Mouse (Mus musculus) left cerebral cortex, postnatal 4 days (tissue): Measurements from ENCODE around the gene Clpb. TPM values are rescaled to one million over a fixed set of nuclear protein-coding genes. Genes with fewer than 3 reads are reported as not detected.

Source experiments
- DNase-seq: peaks from one replicate; pipeline ENCODE4 v3.0.0-alpha.2; 2022
- intact Hi-C: fragments of 180-260 bp; cut with DNase I; formaldehyde crosslinking; loops from one replicate; pipeline ENCODE4 v1.15.1; 2025
- total RNA-seq, 2 experiments: library from RNA; stranded (reverse); gene quantifications; 2 replicates each; pipeline ENCODE4 v1.2.3; 2021

The Clpb gene
- total RNA-seq, 2 experiments from 2014 or later, result 43.4 to 45.2 TPM

DNA sequence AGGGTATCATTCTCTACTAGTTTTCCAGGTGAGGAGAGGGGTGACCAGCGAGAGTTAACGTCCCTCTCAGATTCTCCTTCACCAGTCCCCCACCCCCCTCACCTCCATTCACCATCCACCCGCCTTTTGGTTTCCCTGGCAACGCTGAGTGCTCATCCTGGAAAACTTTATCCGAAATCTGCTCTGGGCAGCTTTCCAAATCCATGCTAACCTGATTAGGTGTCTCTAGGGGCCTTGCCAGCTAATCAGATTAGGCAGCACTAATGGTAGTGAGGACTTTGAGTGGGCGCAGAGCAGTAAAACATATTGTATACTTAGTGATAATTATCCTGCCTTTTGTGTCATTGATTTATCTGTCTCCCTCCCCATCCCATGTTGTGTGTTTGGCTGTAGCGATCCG, 109.3 kb downstream of the Clpb start:
- intact Hi-C loops, result no loop called here
- DNase-seq, result peak; percentile 49

DNA sequence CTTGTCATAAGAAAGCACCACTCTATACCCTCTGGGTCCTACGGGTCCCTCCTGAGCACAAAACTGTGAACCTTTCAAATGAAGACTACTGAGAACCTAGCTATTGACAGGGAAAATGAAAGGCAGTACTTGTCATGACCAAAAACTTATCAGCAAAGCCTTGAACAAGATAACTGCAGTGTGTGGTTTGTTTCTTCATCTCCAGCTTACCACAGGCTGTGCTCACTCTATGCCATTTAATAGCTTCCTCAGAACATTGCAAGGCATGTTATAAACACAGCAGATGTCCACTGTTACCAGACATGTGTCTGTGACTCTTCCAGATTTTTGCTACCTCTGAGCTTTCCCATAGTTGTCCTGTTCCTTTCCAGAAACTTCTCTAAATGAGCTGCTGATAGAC, 113.6 kb downstream of the Clpb start:
- DNase-seq, result no peak
- intact Hi-C loops, result no loop called here

DNA sequence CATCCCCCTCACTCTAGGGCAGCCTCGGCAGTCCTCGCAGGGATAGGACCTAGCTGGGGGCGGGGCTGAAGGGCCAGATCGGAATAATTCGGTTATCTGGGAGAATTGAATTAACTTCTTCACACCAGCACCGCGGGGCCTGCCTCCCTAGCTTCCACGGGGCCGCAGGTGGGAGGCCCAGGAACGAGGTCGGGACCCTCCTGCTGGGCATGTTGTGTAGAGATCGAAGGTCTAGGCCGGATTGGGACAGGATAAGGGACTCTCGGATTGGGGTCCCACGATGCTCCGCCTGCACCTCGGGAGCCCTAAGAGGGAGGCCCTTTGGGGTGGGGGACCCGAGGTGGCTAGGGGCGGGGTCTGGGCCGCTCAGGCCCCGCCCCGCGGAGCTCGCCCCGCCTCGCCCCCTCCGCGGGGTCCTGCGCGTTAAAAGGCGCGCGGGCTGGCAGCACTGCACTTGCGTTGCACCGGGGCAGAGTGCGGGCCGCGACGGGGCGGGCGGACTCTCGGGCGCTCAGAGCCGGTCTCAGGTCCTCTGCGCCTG, 154.5 kb downstream of the Clpb start, which contains the start of gene Phox2a:
Gene Phox2a, plus strand, starts transcription at position 453 of the 541 bp plus-strand sequence.
- DNase-seq, result no peak
- intact Hi-C loops, result no loop called here

DNA sequence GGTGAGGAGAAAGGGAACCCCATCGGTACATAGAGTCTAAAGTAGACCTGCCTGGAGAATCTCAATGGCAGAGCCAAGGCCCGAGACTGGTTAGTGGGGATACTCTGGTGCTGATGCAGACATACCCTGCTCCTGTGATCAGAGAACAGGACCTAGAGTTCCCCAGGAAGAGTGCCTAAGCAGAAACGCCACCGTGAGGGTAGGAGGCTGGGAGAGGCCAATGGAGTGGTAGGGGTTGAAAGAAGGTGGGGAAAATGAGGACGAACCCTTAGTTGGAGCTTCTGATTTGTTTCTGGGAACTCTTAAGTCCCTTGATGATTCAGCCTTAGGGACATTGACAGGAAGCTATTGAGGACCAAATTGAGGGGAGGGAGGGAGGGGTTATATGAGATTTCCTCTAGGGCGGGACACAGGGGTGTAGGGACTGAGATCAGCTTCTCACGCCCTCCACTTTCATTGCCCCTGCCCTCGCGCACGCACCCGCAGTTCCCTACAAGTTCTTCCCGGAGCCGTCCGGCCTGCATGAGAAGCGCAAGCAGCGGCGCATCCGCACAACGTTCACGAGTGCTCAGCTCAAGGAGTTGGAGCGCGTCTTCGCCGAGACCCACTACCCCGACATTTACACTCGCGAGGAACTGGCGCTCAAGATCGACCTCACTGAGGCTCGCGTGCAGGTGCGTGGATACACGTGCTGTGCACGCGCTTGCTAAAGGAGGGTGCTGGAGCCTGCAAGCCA, 157.0 kb downstream of the Clpb start:
- DNase-seq, result no peak
- intact Hi-C loops, result no loop called here

- intact Hi-C loops, result no loop called here
- peak; percentile 41 for DNase-seq
Measured at GRCm38 (mm10) chr7:101821571-101822501, 158.4 kb downstream of the Clpb start.

- intact Hi-C loops, result no loop called here
- DNase-seq, result no peak
Measured at GRCm38 (mm10) chr7:101822836-101823757, 159.7 kb downstream of the Clpb start.

- intact Hi-C loops, result no loop called here
Measured at GRCm38 (mm10) chr7:101823758-101824630, 160.6 kb downstream of the Clpb start.

DNA sequence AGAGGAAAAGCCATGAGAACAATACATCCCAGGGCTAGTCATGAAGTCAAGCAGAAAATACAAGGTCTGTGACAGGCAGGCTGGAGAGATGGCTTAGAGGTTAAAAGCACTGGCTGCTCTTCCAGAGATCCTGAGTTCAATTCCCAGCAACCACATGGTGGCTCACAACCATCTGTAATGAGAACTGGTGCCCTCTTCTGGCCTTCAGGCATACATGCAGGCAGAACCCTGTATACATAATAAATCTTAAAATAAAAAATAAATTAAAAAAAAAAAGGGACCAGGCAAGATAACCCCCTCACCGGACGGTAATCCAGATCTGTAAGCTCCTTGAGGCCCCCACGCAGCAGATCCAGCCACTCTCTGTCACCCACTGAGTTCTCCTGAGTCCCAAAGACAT, 166.9 kb downstream of the Clpb start:
- intact Hi-C loops, result no loop called here
- no peak for DNase-seq

More at GRCm38 (mm10) chr7:101823758-101824630, 160.6 kb downstream of the Clpb start:
- no peak for DNase-seq

DNA sequence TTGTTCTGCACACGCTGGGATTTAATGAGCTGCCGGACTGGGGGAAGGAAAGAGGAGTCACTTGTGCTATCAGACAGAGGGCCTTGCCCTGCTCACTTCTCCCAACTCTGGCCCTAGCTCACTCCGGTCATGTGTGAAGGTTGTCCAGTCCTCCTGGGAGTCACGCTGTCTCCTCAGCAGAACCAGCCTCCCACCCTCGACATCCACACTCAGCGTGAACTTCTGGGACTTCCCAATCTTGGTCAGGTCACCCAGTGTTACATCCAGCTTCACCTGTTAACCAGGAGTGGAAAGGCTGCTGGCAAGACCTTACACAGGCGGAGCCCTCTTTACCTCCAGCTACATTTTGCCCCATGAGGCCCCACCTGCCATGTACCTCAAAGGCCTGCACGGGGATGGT, 168.0 kb downstream of the Clpb start:
- no peak for DNase-seq
- intact Hi-C loops, result no loop called here

DNA sequence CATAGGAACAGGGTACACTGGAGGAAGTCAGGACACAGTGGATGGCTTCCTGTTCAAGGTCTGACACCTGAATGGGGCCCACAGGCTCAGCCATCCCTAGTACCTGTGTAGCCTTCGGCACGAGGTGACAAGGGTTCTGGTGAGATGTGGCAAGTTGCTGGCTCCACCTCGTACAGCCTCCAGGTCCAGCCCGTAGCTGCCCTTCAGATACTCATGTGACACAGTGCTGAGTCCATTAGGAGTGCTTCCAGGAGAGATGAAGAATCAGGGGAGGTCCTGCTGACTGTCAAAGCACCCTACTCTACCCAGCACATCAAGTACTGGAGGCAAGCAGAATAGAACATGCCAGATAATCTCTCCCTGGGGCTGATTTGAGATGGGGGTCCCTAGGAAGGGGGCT, 168.9 kb downstream of the Clpb start:
- no peak for DNase-seq
- intact Hi-C loops, result no loop called here

DNA sequence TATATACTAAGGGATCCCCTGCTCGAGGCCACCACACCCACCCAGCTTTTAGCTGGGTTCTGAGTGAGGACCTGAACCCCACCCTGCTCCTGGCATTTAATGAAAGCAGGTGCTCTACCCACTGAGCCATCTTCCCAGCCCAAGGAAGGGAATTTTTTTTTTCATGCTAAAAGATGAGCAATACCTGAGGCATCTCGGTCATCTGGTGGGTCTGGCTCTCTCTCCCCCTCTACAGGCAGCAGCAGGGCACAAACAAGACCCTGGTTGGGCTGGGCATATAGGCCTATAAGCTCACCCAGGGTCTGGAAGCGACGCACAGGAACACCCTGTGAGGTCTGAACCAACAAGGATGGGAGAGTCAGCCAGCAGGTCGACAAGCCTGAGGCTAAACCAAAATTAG, 169.9 kb downstream of the Clpb start:
- no peak for DNase-seq

GRCm38 (mm10) chr7:101833916-101834584, 170.6 kb downstream of the Clpb start:
- peak; percentile 70 for DNase-seq
- intact Hi-C loops, result no loop called here

More for the DNA sequence above, 169.9 kb downstream of the Clpb start:
- intact Hi-C loops, result no loop called here

DNA sequence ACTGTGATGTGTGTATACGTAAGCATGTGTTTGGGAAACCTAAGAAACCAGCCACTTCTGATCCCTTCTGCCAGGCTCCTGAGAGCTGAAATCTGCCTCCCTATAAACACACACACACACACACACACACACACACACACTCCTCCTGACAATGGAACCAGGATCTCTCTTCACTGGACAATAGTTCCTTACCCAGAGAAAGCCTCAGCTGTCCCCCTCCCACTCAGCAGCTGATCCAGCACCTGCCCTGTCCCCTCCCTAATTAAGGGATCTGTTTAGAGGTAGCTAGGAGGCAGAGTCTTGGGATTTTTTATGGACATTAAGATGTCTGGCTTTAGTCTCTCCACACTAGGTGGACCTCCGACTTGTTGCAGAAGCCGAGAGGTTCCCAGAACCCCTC, 171.5 kb downstream of the Clpb start:
- intact Hi-C loops, result no loop called here
- DNase-seq, result no peak

DNA sequence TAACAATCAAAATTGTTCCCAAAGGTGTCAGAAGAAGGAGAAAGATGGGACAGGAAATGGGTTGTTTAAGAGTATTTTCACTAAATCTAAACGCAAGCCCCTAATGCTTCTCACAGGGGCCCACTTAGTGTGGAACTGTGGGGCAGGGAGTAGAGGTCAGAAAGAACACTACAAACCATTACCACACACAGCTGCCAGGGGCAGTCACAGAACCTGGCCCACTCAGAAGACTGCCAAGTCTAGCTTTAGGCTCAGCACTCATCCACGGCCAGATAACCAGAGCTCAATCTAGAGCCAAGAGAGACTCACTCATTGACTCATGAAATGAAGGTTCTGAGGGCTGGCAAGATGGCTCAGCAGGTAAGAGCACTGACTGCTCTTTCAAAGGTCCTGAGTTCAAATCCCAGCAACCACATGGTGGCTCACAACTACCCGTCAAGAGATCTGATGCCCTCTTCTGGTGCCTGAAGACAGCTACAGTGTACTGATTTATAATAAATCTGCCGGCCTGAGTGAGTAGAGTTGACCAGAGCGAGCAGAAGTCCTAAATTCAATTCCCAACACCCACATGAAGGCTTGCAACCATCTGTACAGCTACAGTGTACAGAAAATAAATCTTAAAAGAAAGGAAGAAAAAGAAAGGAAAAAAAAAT, 172.2 kb downstream of the Clpb start:
- no peak for DNase-seq
- intact Hi-C loops, result no loop called here

- intact Hi-C loops, result no loop called here
- DNase-seq, result peak; percentile 76
Measured at GRCm38 (mm10) chr7:101836271-101837153, 173.1 kb downstream of the Clpb start.

GRCm38 (mm10) chr7:101837154-101837605, 173.7 kb downstream of the Clpb start:
- intact Hi-C loops, result no loop called here

More at GRCm38 (mm10) chr7:101837154-101837605, 173.7 kb downstream of the Clpb start:
- DNase-seq, result no peak
